Mouse (Mus musculus): Measurements from ENCODE around the gene Atp2b4. TPM values are rescaled to one million over a fixed set of nuclear protein-coding genes. Genes with fewer than 3 reads are reported as not detected.

The Atp2b4 gene
- total RNA-seq (2014; rRNA removed) (48.3 and 62.3 TPM in 2 replicates), polyA plus RNA-seq (2015; fragmentation: Nextera tagmentation; extraction: Ambion mirVana) (11.3 and 12.1 TPM in 2 replicates)

DNA sequence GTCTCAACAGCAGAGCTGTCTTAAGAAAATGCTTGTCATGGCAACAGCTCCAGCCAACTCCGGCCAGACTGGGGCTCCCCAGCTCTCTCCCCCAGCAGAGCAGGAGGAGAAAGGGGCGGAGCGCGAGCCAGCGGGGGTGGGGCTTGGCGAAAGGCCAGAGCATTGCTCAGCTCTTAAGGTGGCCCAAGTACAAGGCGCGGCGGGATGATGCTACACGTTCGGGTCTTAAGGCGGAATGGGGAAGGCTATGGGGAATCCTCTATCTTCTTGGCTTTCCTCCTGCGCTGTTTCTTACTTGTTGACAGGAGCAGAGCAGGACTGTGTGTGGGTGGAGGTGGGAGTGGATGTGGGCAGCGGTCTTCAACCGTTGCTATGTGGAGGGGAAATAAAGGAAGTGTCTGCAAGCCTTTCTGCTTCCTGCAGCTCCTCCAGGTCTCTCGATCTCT is at the start of gene Atp2b4:
Gene Atp2b4, minus strand, starts transcription at position 94 of the 446 bp plus-strand sequence.
- Histone ChIP-seq H3K27ac (ENCODE audit: low read depth, low read length) (0 out of 2 replicates have a peak within 1 kb of the TSS, but pooled peaks have one; percentile 3), H3K9ac (replicated peaks; ENCODE audit: low read length, poor library complexity, severe bottlenecking) (peak within 1 kb of the TSS; percentile 37), H3K9me3 (ENCODE audit: low read length) (no peaks in the 10 kb centered on the region), H3K4me1 (ENCODE audit: insufficient read depth, low read length) (peaks cover 11% of the 10 kb centered on the region; the same call in 1 of the 2 replicates), H3K27me3 (ENCODE audit: insufficient read depth, low read length) (0 out of 2 replicates have a peak, but pooled peaks cover 3% of the 10 kb centered on the region), H3K4me2 (ENCODE audit: low read depth, low read length, poor library complexity, severe bottlenecking) (peak within 1 kb of the TSS; percentile 98), H3K4me3 (ENCODE audit: low read depth, low read length) (peak within 1 kb of the TSS; percentile 60), H3K36me3 (ENCODE audit: insufficient read depth, low read length) (no peaks in the 10 kb centered on the region)
- under 1% methylated on average over 15 of the region's 16 CpGs for WGBS
- no peak for TF ChIP-seq CTCF (IDR thresholded peaks at IDR 0.05)
- DNase-seq (ENCODE audit: low spot score) = peak; percentile 92
- peak; percentile 80 for ATAC-seq (ENCODE audit: low FRiP score)

GRCm38 (mm10) chr1:133844734-133845133 is 43.9 kb upstream of the Atp2b4 start:
- no peak for ATAC-seq (ENCODE audit: low FRiP score)
- Histone ChIP-seq H3K9me3 (ENCODE audit: low read length) (no peaks in the 10 kb centered on the region), H3K9ac (replicated peaks; ENCODE audit: low read length, poor library complexity, severe bottlenecking) (no peak overlapping the region), H3K4me1 (ENCODE audit: insufficient read depth, low read length) (0 out of 2 replicates have a peak, but pooled peaks cover 7% of the 10 kb centered on the region), H3K27ac (ENCODE audit: low read depth, low read length) (no peak overlapping the region), H3K4me2 (ENCODE audit: low read depth, low read length, poor library complexity, severe bottlenecking) (no peak overlapping the region), H3K4me3 (ENCODE audit: low read depth, low read length) (no peak overlapping the region), H3K36me3 (ENCODE audit: insufficient read depth, low read length) (no peaks in the 10 kb centered on the region), H3K27me3 (ENCODE audit: insufficient read depth, low read length) (no peaks in the 10 kb centered on the region)
- peak; percentile 4 for DNase-seq (ENCODE audit: low spot score)
- TF ChIP-seq CTCF (IDR thresholded peaks at IDR 0.05) = no peak
- 35% methylated on average over 9 of the region's 9 CpGs for WGBS

GRCm38 (mm10) chr1:133843900-133844299 is 43.1 kb upstream of the Atp2b4 start:
- Histone ChIP-seq H3K4me1 (ENCODE audit: insufficient read depth, low read length) (0 out of 2 replicates have a peak, but pooled peaks cover 7% of the 10 kb centered on the region), H3K9ac (replicated peaks; ENCODE audit: low read length, poor library complexity, severe bottlenecking) (no peak overlapping the region), H3K36me3 (ENCODE audit: insufficient read depth, low read length) (no peaks in the 10 kb centered on the region), H3K4me3 (ENCODE audit: low read depth, low read length) (no peak overlapping the region), H3K4me2 (ENCODE audit: low read depth, low read length, poor library complexity, severe bottlenecking) (no peak overlapping the region), H3K27me3 (ENCODE audit: insufficient read depth, low read length) (no peaks in the 10 kb centered on the region), H3K27ac (ENCODE audit: low read depth, low read length) (no peak overlapping the region), H3K9me3 (ENCODE audit: low read length) (no peaks in the 10 kb centered on the region)
- DNase-seq (ENCODE audit: low spot score) (no peak), ATAC-seq (ENCODE audit: low FRiP score) (no peak)
- WGBS = 95% methylated on average over 6 of the region's 6 CpGs
- no peak for TF ChIP-seq CTCF (IDR thresholded peaks at IDR 0.05)

GRCm38 (mm10) chr1:133843370-133843769 is 42.5 kb upstream of the Atp2b4 start:
- no peak overlapping the region for H3K4me3 ChIP-seq (ENCODE audit: low read depth, low read length)
- H3K36me3 ChIP-seq (ENCODE audit: insufficient read depth, low read length) = no peaks in the 10 kb centered on the region
- no peak overlapping the region for H3K4me2 ChIP-seq (ENCODE audit: low read depth, low read length, poor library complexity, severe bottlenecking)
- TF ChIP-seq CTCF (IDR thresholded peaks at IDR 0.05) = no peak
- ATAC-seq (ENCODE audit: low FRiP score) = no peak
- 65% methylated on average over 4 of the region's 4 CpGs for WGBS
- no peaks in the 10 kb centered on the region for H3K27me3 ChIP-seq (ENCODE audit: insufficient read depth, low read length)
- no peak overlapping the region for H3K9ac ChIP-seq (replicated peaks; ENCODE audit: low read length, poor library complexity, severe bottlenecking)
- H3K9me3 ChIP-seq (ENCODE audit: low read length) = no peaks in the 10 kb centered on the region
- H3K27ac ChIP-seq (ENCODE audit: low read depth, low read length) = no peak overlapping the region
- 0 out of 2 replicates have a peak, but pooled peaks cover 7% of the 10 kb centered on the region for H3K4me1 ChIP-seq (ENCODE audit: insufficient read depth, low read length)
- peak; percentile 2 for DNase-seq (ENCODE audit: low spot score)

GRCm38 (mm10) chr1:133842074-133842725 is 41.4 kb upstream of the Atp2b4 start:
- TF ChIP-seq CTCF (IDR thresholded peaks at IDR 0.05) = no peak
- Histone ChIP-seq H3K4me3 (ENCODE audit: low read depth, low read length) (no peak overlapping the region), H3K27ac (ENCODE audit: low read depth, low read length) (no peak overlapping the region), H3K27me3 (ENCODE audit: insufficient read depth, low read length) (no peaks in the 10 kb centered on the region), H3K4me2 (ENCODE audit: low read depth, low read length, poor library complexity, severe bottlenecking) (no peak overlapping the region), H3K4me1 (ENCODE audit: insufficient read depth, low read length) (0 out of 2 replicates have a peak, but pooled peaks cover 7% of the 10 kb centered on the region), H3K36me3 (ENCODE audit: insufficient read depth, low read length) (no peaks in the 10 kb centered on the region), H3K9me3 (ENCODE audit: low read length) (no peaks in the 10 kb centered on the region), H3K9ac (replicated peaks; ENCODE audit: low read length, poor library complexity, severe bottlenecking) (no peak overlapping the region)
- no peak for ATAC-seq (ENCODE audit: low FRiP score)
- peak; percentile 58 for DNase-seq (ENCODE audit: low spot score)
- 59% methylated on average over 11 of the region's 11 CpGs for WGBS

All from midbrain, postnatal 0 days (tissue).